Mouse (Mus musculus) embryo, embryonic 10 days (tissue): ENCODE measurements around the gene Prpf18.
A peak's percentile ranks its signal among the peaks of the same experiment; 100 is the strongest.
"Not testable (repeated sequence)": the region's sequence is repeated elsewhere in the genome, so short reads cannot be mapped to it uniquely, and the experiment has no call there.

Experiments
- DNase-seq: peaks from one replicate; pipeline ENCODE4 v3.0.0-alpha.2; 2015; ENCODE audit warnings: low spot score

Gene Prpf18

DNA sequence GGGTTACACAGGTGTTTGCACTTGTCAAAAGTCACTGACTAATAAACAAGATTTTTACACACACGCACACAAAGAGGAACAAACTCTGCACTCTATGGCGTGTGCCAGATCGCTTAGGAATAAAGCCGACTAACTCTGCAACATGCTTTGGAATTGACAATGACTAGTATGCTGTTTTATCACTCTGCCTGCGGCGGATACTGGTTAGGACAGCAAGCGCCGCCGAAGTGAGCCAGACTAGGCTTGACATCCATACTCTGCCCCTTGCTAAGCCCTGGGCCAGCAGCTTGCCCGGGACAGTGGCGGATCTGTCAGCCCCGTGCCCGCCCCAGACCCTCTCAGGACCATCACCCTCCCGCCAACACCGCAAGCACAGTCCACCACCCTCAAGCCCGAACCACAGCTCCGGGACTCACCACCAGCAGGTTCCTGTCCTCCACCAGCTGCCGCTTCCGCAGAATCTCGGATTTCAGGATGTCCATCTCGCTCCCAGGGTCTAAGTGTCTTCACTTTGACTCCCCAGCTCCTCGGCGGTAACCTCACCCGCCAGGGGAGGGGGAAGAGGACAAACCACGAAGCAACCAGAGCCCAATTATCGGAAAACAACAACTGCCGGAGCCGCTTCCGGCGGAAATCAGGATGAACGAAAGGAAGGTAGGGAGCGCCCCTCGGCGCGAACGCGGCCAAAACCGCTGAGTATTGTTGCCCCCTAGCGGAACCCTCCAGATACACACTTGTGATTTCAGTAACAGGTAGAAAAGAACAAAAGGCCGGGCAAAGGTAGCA lies at the start of gene Prpf18:
TSS of gene Prpf18 (minus strand) at position 614 of the 786 bp plus-strand sequence.
- peak; percentile 92 for DNase-seq

DNA sequence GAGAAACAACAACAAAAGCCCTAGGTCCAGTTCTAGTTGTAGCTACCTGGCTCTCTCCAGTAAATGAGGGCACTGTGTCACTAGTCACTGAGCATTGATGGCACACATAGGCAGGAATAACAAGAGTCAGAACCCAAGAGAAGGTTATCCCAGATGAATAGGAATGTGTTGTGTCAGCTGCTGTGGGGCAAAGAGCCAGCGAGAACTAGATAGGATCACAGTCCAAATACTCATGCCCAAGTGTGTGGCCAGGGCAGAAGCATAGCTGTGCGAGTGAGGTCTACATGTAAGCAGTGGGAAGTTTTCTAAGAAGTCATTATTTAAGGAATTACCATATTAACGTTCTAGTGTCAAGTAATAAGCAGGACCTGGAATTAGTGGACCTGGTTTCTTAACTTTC lies 28.0 kb upstream of the Prpf18 start:
- DNase-seq = no peak

DNA sequence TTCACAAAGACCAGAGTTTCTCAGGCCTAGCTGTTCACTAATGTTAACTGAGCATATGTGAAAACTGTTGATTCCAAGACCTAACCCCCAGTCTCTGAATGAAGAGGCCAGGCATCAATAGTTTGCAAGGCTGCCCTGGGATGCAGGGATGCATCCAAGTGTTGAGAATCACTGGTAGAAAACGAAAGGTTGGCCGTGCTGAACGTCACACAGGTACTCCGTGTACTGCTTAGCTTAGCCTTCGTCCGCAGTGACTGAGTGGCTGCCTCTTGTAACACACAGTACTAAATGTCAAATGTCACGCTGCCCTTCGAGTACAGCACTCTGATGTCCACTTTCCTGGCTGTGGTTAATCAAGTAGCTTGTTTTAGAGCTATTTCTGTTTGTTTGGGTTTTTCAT lies 19.7 kb upstream of the Prpf18 start:
- no peak for DNase-seq

DNA sequence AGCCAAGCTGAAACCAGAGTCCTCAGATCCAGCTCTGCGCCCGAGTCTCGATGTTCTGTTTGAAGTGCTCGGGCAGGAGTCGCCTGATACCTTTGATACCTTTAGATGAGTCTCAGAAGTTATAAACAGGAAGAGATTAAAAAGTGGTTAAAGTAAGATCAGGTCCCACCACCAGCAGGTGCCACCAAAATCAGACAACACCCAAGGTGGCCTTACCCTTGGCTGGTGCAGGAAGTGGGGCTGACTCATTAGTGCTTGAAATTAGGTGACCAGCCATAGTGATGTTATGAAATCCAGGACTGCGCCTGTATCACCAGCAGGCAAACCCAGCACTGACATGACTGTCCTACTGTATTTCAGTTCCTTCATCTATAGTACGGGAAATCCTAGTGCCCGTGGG lies 17.8 kb upstream of the Prpf18 start:
- no peak for DNase-seq

GRCm38 (mm10) chr2:4668626-4669025 lies 16.7 kb upstream of the Prpf18 start:
- DNase-seq = no peak

- DNase-seq = no peak
Observed at GRCm38 (mm10) chr2:4660677-4661076, 8.8 kb upstream of the Prpf18 start.

GRCm38 (mm10) chr2:4649646-4650045 lies 2.3 kb downstream of the Prpf18 start:
- DNase-seq = no peak

GRCm38 (mm10) chr2:4648094-4648493 lies 3.8 kb downstream of the Prpf18 start:
- DNase-seq = no peak

- no peak for DNase-seq
Observed at GRCm38 (mm10) chr2:4645066-4645465, 6.8 kb downstream of the Prpf18 start.

GRCm38 (mm10) chr2:4638189-4638588 lies 13.7 kb downstream of the Prpf18 start:
- DNase-seq = no peak

GRCm38 (mm10) chr2:4636656-4637055 lies 15.3 kb downstream of the Prpf18 start:
- no peak for DNase-seq

GRCm38 (mm10) chr2:4635804-4636203 lies 16.1 kb downstream of the Prpf18 start:
- DNase-seq = no peak

DNA sequence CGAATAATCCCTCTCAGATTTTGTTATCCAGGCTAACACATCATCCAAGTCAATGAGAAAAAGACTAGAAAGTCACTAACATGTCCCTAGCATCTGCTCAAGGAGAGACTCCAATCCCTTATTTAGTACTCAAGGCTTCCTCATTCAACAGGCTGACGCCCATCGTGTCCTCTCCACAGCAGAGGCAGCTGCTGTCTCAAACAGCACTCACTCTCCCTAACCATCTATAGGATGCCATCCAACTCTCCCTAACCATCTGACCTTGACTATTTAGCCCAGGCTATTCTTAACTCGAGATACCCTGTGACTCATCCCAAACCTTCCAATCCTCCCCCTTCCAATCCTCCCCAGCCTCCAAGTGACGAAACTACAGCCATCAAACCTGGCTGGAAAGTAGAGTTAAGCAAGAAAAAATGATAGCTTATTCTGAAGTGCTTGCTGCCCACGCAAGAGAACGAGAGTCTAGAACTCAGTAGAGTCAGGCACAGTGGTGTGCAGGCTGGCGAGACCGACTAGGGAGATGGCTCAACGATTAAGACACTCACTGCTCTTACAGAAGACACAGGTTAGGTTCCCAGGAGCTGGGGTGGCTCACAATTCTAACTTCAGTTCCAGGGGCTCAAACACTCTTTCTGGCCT lies 21.6 kb downstream of the Prpf18 start:
- no peak for DNase-seq

- DNase-seq = no peak
Observed at GRCm38 (mm10) chr2:4629470-4629869, 22.4 kb downstream of the Prpf18 start.

GRCm38 (mm10) chr2:4628920-4629319 lies 23.0 kb downstream of the Prpf18 start:
- no peak for DNase-seq

DNA sequence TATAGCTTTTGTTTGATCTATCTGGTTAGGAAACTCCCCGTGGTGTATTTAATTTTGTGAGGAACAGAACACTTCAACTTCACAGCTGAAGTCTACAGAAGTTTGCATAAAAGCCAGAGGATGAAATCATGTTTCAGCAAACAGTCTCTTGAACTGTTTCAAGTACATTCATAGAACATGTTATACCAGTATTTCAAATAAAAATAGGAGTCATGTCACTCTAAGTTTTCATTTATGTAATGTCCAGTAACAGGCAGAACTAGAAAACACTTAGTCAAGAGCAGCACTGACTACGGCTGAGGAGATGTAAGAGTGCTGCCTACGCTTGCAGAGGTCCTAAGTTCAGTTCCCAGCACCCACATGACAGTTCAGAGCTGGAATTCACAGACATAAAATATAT lies 25.0 kb downstream of the Prpf18 start:
- no peak for DNase-seq

DNA sequence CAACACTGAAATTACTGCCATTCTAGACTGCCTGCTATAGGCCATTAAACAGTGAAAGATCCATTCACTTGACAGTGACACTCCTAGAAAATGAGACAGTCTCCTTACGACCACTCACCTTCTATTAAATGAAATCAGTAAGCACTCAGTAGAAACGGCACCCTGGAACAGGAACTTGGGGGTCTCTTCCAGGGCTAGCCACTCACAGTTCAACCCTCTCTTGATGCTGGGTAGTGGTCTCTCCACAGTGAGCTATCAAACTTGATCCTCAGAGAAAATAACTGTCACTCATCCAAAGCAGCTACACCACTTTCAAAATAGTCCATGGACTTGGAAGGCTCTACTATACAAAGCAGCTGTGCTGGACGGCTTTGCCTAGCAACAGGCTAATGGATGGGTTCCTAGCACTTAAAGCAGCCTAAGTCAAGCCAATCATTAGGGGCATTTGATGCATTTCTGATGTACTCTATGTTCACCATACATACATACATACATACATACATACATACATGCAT lies 30.4 kb downstream of the Prpf18 start:
- DNase-seq = no peak

DNA sequence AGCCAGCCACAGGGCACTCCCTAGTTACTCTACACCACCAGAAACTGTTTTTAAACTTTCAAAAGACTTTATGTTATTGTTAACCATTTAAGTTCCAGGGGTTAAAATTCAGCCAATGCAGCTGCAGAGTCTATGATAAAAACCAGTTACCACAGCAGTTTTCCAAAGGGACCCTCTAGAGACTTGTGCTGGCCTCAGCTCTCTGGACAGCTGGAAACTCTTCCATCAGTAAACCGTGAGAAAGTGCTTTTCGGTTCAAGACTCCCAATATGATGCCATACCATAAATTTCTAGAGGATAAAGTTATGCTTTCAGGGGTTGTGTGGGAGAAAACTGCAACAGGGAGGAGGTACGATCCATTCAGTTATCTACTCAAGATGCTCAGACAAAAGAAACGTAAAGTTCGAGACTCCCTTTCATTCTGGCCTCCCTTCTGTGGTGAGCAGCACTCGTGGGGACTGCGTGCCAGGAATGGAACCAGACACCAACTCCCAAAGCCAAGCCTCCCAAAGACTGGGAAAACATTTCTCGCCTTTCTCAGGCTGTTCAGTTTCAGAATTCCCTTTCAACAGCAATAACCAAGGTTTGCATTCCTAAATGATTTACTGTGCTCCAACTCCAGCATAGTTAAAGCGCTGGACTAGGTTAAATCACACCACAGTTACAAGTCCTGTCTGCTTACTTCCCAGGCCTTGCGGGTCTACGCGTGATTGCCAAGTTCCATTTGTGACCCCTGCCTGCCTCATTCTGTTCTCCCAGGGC lies 31.1 kb downstream of the Prpf18 start:
- no peak for DNase-seq

DNA sequence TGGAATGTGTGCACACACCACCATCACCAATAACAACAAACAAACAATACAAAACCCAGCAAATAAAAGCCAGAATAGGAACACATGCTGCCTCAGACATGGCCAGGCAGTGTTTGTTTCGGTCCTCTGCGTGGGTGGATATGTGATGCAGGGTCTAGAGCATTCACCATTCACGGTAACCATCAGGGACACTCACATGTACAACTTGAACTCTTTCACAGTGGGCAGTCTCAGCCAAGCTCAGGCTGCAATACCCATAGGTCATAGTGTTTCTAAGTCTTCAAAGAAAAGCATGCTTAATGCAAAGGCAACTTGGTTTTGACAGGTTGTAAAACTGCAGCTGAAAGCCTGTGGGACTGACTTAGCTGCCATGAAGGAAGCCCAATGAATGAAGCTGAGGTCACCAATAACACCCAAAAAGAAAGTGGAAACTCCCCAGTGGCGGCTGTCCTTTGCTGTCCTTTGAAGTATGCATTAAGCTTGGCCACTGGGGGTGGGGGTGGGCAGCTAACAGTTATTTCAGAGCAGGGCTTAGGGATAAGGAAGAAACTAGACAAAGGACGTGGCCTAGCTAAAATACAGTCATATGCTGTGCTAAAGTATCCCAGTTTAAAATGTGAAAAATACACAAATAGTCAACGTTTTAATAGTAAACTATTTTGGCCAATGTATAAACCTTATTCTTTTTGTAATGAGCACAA lies 31.9 kb downstream of the Prpf18 start:
- no peak for DNase-seq

- not testable (repeated sequence) for DNase-seq
Observed at GRCm38 (mm10) chr2:4619126-4619525, 32.8 kb downstream of the Prpf18 start.

DNA sequence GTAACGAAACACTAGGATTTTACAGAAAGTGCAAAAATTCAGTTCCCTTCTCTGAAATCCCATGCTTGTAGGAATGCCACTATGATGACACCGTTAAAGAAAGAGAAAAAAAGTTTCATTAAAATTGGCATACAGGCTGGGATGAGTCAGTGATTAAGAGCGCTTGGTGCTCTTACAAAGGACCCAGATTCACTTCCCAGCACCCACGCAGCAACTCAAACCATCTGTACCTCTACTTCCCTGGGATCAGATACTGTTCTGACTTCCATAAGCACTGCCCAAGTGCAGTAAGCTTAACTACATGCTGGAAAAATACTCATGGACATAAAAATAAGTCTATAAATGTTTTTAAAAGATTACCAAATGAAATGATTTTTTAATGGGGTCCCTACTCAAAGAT lies 34.9 kb downstream of the Prpf18 start:
- DNase-seq = no peak

GRCm38 (mm10) chr2:4615014-4615546 lies 36.8 kb downstream of the Prpf18 start:
- DNase-seq = no peak
